Mouse (Mus musculus) neural tube, embryonic 12.5 days (tissue): Measurements from ENCODE around the gene Thap3. TPM values are rescaled to one million over a fixed set of nuclear protein-coding genes. Genes with fewer than 3 reads are reported as not detected.
"Not testable (repeated sequence)": the region's sequence is repeated elsewhere in the genome, so short reads cannot be mapped to it uniquely, and the experiment has no call there.

ENCODE experiments used
- ATAC-seq: fragments of 200-750 bp; cut with Nextera tagmentation; 2 replicates; pipeline ENCODE4 v1.8.0; 2017; ENCODE audit warnings: low read depth, mild to moderate bottlenecking, moderate TSS enrichment, moderate library complexity; ENCODE audit not compliant: low FRiP score
- H3K27ac ChIP-seq: fragments of 300-500 bp; sonication (generic); 2 replicates; pipeline ENCODE4 v1.5.1; 2016
- H3K27me3 ChIP-seq: fragments of 300-500 bp; sonication (generic); replicated peaks from 2 replicates; pipeline ENCODE4 v1.6.1; 2016; ENCODE audit warnings: mild to moderate bottlenecking
- H3K36me3 ChIP-seq: fragments of 300-500 bp; sonication (generic); 2 replicates; pipeline ENCODE4 v1.6.1; 2016; ENCODE audit warnings: mild to moderate bottlenecking
- H3K4me1 ChIP-seq: fragments of 300-500 bp; sonication (generic); 2 replicates; pipeline ENCODE4 v1.6.1; 2016
- H3K4me2 ChIP-seq: fragments of 300-500 bp; sonication (generic); replicated peaks from 2 replicates; pipeline ENCODE4 v1.6.1; 2016; ENCODE audit warnings: mild to moderate bottlenecking
- H3K4me3 ChIP-seq: fragments of 300-500 bp; sonication (generic); 2 replicates; pipeline ENCODE4 v1.5.1; 2016
- H3K9ac ChIP-seq: fragments of 300-500 bp; sonication (generic); 2 replicates; pipeline ENCODE4 v1.6.1; 2016; ENCODE audit warnings: mild to moderate bottlenecking
- H3K9me3 ChIP-seq: fragments of 300-500 bp; sonication (generic); 2 replicates; pipeline ENCODE4 v1.6.1; 2016; ENCODE audit warnings: mild to moderate bottlenecking
- WGBS: fragments of 180-500 bp; shearing (Covaris S2); methylation state at CpG from one replicate; pipeline ENCODE4 v1.1.7; 2016; 5-methylcytosine and 5-hydroxymethylcytosine counted together
- polyA plus RNA-seq: library from polyadenylated mRNA; unstranded; fragments of >200 nt; fragmentation: Nextera tagmentation; extraction: Ambion mirVana; gene quantifications from 2 replicates; pipeline ENCODE4 v1.2.1, GENCODE M21; 2016

Gene Thap3
- 32.2 and 36.2 TPM in 2 replicates for polyA plus RNA-seq

- no peak within 1 kb of the TSS for H3K27ac ChIP-seq
- H3K4me2 ChIP-seq = peak within 1 kb of the TSS; percentile 82
- no peaks in the 10 kb centered on the region for H3K9me3 ChIP-seq
- no peaks in the 10 kb centered on the region for H3K27me3 ChIP-seq
- H3K4me3 ChIP-seq = peak within 1 kb of the TSS; percentile 88
- H3K9ac ChIP-seq = peak within 1 kb of the TSS; percentile 91
- ATAC-seq = peak; percentile 69
- peaks cover 36% of the 10 kb centered on the region for H3K4me1 ChIP-seq
- 2% methylated on average over 54 of the region's 54 CpGs for WGBS
- peaks cover 37% of the 10 kb centered on the region for H3K36me3 ChIP-seq
Observed at GRCm38 (mm10) chr4:151988342-151989109, at the start of gene Thap3. Gene Thap3, minus strand, starts transcription at chr4:151988997.

GRCm38 (mm10) chr4:152038225-152038984 lies 49.6 kb upstream of the Thap3 start, which contains the start of gene Tas1r1:
Gene Tas1r1, minus strand, starts transcription at chr4:152038568.
- Histone ChIP-seq H3K27me3 (no peaks in the 10 kb centered on the region), H3K4me2 (peak within 1 kb of the TSS; percentile 96), H3K4me3 (peak within 1 kb of the TSS; percentile 99), H3K27ac (no peak within 1 kb of the TSS), H3K9ac (peak within 1 kb of the TSS; percentile 92), H3K9me3 (no peaks in the 10 kb centered on the region), H3K36me3 (peaks cover 25% of the 10 kb centered on the region), H3K4me1 (peaks cover 12% of the 10 kb centered on the region)
- ATAC-seq = no peak
- 55% methylated on average over 10 of the region's 10 CpGs for WGBS

- 89% methylated on average over 6 of the region's 6 CpGs for WGBS
- not testable (repeated sequence) for H3K4me3 ChIP-seq, ATAC-seq
Observed at GRCm38 (mm10) chr4:152036464-152036863, 47.7 kb upstream of the Thap3 start.

GRCm38 (mm10) chr4:152032922-152033321 lies 44.1 kb upstream of the Thap3 start:
- ATAC-seq = no peak
- H3K9me3 ChIP-seq = no peaks in the 10 kb centered on the region
- 92% methylated on average over 13 of the region's 13 CpGs for WGBS
- no peak overlapping the region for H3K4me2 ChIP-seq
- H3K36me3 ChIP-seq = no peaks in the 10 kb centered on the region
- H3K4me3 ChIP-seq = no peak overlapping the region
- peaks cover 17% of the 10 kb centered on the region for H3K4me1 ChIP-seq
- no peak overlapping the region for H3K9ac ChIP-seq
- no peak overlapping the region for H3K27ac ChIP-seq
- no peaks in the 10 kb centered on the region for H3K27me3 ChIP-seq

More at GRCm38 (mm10) chr4:152036464-152036863, 47.7 kb upstream of the Thap3 start:
- not testable (repeated sequence) for H3K27ac ChIP-seq, H3K36me3 ChIP-seq, H3K9ac ChIP-seq, H3K27me3 ChIP-seq, H3K4me2 ChIP-seq, H3K9me3 ChIP-seq
- H3K4me1 ChIP-seq = peaks cover 12% of the 10 kb centered on the region

GRCm38 (mm10) chr4:152029997-152030396 lies 41.2 kb upstream of the Thap3 start:
- peaks cover 41% of the 10 kb centered on the region for H3K4me1 ChIP-seq
- no peaks in the 10 kb centered on the region for H3K27me3 ChIP-seq
- H3K27ac ChIP-seq = no peak overlapping the region
- no peak overlapping the region for H3K4me3 ChIP-seq
- H3K9me3 ChIP-seq = no peaks in the 10 kb centered on the region
- H3K36me3 ChIP-seq = no peaks in the 10 kb centered on the region; the same call in 1 of the 2 replicates
- 0 out of 2 replicates have a peak overlapping the region, but pooled peaks have one; percentile 1 for H3K4me2 ChIP-seq
- no peak for ATAC-seq
- no peak overlapping the region for H3K9ac ChIP-seq
- WGBS = 78% methylated on average over 4 of the region's 4 CpGs

- Histone ChIP-seq H3K9me3 (no peaks in the 10 kb centered on the region), H3K9ac (no peak overlapping the region), H3K27me3 (no peaks in the 10 kb centered on the region), H3K4me1 (peaks cover 46% of the 10 kb centered on the region), H3K36me3 (peaks cover 7% of the 10 kb centered on the region; the same call in 1 of the 2 replicates), H3K4me2 (peak overlapping the region; percentile 93), H3K4me3 (no peak overlapping the region), H3K27ac (no peak overlapping the region)
- no peak for ATAC-seq
- WGBS = 50% methylated on average over 5 of the region's 5 CpGs
Observed at GRCm38 (mm10) chr4:152029087-152029486, 40.3 kb upstream of the Thap3 start.

GRCm38 (mm10) chr4:152028456-152028855 lies 39.7 kb upstream of the Thap3 start:
- WGBS = 66% methylated on average over 15 of the region's 15 CpGs
- Histone ChIP-seq H3K27ac (no peak overlapping the region), H3K9ac (peak overlapping the region; percentile 81; the same call in 1 of the 2 replicates)

GRCm38 (mm10) chr4:152027524-152027923 lies 38.7 kb upstream of the Thap3 start, which contains the start of gene Zbtb48:
Gene Zbtb48, minus strand, starts transcription at chr4:152027671.
- Histone ChIP-seq H3K9me3 (no peaks in the 10 kb centered on the region), H3K4me1 (peaks cover 46% of the 10 kb centered on the region), H3K4me2 (peak within 1 kb of the TSS; percentile 93), H3K27me3 (no peaks in the 10 kb centered on the region), H3K27ac (no peak within 1 kb of the TSS), H3K9ac (peak within 1 kb of the TSS; percentile 81), H3K36me3 (peaks cover 20% of the 10 kb centered on the region), H3K4me3 (peak within 1 kb of the TSS; percentile 83)
- WGBS = under 1% methylated on average over 35 of the region's 35 CpGs
- ATAC-seq = peak; percentile 97

More at GRCm38 (mm10) chr4:152028456-152028855, 39.7 kb upstream of the Thap3 start:
- H3K27me3 ChIP-seq = no peaks in the 10 kb centered on the region
- H3K36me3 ChIP-seq = peaks cover 10% of the 10 kb centered on the region
- H3K4me1 ChIP-seq = peaks cover 46% of the 10 kb centered on the region
- H3K4me2 ChIP-seq = peak overlapping the region; percentile 93
- peak overlapping the region; percentile 83; the same call in 1 of the 2 replicates for H3K4me3 ChIP-seq
- ATAC-seq = no peak
- no peaks in the 10 kb centered on the region for H3K9me3 ChIP-seq

- Histone ChIP-seq H3K9me3 (no peaks in the 10 kb centered on the region), H3K27ac (no peak overlapping the region), H3K36me3 (peaks cover 25% of the 10 kb centered on the region), H3K4me2 (peak overlapping the region; percentile 93), H3K9ac (peak overlapping the region; percentile 81), H3K4me1 (peaks cover 46% of the 10 kb centered on the region), H3K4me3 (peak overlapping the region; percentile 83), H3K27me3 (no peaks in the 10 kb centered on the region)
- ATAC-seq = peak; percentile 31
- 3% methylated on average over 36 of the region's 41 CpGs for whole genome bisulfite sequencing
Observed at GRCm38 (mm10) chr4:152026751-152027508, 38.1 kb upstream of the Thap3 start.

- Histone ChIP-seq H3K27ac (no peak overlapping the region), H3K4me1 (peaks cover 39% of the 10 kb centered on the region), H3K9me3 (no peaks in the 10 kb centered on the region), H3K36me3 (peaks cover 50% of the 10 kb centered on the region), H3K4me3 (no peak overlapping the region), H3K9ac (no peak overlapping the region), H3K27me3 (no peaks in the 10 kb centered on the region), H3K4me2 (no peak overlapping the region)
- 92% methylated on average over 11 of the region's 11 CpGs for WGBS
- no peak for ATAC-seq
Observed at GRCm38 (mm10) chr4:152024525-152024924, 35.7 kb upstream of the Thap3 start.

- WGBS = 91% methylated on average over 8 of the region's 8 CpGs
- Histone ChIP-seq H3K27me3 (no peaks in the 10 kb centered on the region), H3K36me3 (peaks cover 63% of the 10 kb centered on the region), H3K9me3 (no peaks in the 10 kb centered on the region), H3K4me3 (no peak overlapping the region), H3K4me1 (peaks cover 26% of the 10 kb centered on the region), H3K4me2 (no peak overlapping the region), H3K9ac (no peak overlapping the region), H3K27ac (no peak overlapping the region)
- ATAC-seq = no peak
Observed at GRCm38 (mm10) chr4:152022506-152022905, 33.7 kb upstream of the Thap3 start.
